Mouse (Mus musculus) spleen, adult 2 months (tissue): ENCODE data around the gene Chd5.

Source experiments
- CTCF ChIP-seq: fragments of 200-500 bp; IDR thresholded peaks from 2 replicates; pipeline ENCODE4 v1.5.1; 2011; ENCODE audit warnings: mild to moderate bottlenecking, inconsistent platforms; ENCODE audit not compliant: insufficient read depth, insufficient read length, insufficient replicate concordance; ENCODE audit errors: extremely low read depth
- POLR2A ChIP-seq: fragments of 200-500 bp; IDR thresholded peaks from 2 replicates; pipeline ENCODE4 v1.6.1; 2011; ENCODE audit warnings: low read depth, low read length, inconsistent platforms

DNA sequence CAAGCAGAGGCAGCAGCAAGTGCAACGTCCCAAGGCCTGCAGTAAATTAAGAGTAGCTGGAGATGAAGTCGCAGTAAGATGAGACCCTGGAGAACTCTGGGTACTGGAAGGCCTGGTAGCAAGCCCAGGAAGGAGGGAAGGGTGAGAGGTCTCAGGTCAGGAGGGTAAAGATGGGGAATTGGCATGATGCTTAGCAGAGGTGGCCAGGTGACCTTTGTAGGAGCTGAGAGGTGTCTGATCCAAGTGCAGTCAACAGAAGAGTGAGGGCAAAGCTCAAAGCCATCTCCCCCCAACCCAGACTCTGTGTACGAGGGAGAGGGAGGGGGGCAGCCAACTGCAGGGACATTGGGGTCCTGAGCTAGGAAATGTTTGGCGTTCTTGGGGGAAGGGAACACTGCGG lies 17.0 kb upstream of the Chd5 start:
- TF ChIP-seq POLR2A (no peak), CTCF (no peak)
